Mouse (Mus musculus) heart, postnatal 0 days (tissue): ENCODE data around the gene 3110082I17Rik.

Experiments used
- CTCF ChIP-seq: IDR thresholded peaks from 2 replicates; pipeline ENCODE4 v1.5.1; 2016; ENCODE audit warnings: antibody characterized with exemption, control low read depth, low read depth
- EP300 ChIP-seq: IDR thresholded peaks from 2 replicates; pipeline ENCODE4 v1.6.1; 2016; ENCODE audit warnings: antibody characterized with exemption, low read depth

GRCm38 (mm10) chr5:139381586-139382513 is 78.5 kb downstream of the 3110082I17Rik start:
- TF ChIP-seq EP300: no peak
- no peak for TF ChIP-seq CTCF
